ENCODE assay signal across 9 mouse cellular contexts in the genomic region with DNA sequence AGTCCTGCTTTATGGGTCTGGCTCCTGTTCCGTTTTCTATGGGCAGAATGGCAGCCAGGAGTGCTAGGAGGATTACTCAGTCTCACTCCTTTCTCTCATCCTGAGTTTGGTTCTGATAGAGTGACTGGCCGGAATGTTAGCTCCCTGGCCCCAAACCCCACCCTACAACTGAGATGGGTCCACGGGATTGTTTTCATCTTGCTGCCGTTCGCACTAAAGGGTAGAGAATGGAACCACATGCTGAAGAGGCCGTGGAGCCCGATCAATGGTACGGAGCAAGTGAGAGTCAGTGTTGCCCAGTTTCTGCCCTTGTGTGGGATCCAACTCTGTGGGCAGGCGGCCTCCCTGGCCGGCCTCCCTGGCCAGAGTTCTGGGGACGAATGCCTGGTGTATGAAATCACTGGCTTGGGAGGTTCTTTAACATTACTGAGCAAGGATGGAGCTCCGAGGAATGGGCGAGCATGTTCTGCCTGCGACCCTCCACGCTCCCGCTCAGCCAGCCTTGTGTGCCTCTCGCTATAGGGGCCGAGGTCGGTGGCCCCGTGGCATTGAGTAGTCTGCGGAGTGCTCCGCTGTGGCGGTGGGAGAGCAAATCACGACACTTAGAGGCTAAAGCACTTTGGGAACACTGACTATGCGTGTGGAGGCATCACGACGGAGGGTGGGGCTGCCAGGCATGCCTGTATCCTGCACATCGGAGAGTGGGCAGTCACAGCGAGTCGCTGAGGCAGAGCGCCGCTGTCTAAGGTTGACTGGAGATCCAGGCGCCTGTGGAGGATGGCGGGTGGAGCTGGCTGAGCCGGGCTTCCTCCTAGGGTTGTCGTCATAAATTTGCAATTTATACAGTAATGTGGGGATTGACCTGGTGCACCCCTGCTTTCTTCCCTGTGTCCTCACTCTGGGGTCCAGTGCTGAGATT. TPM values are rescaled to one million over a fixed set of nuclear protein-coding genes. Genes with fewer than 3 reads are reported as not detected.
A peak's percentile ranks its signal among the peaks of the same experiment; 100 is the strongest.
DNase-seq lines count a peak whose midpoint lies in the region; ATAC-seq and TF ChIP-seq lines count a peak whose summit lies in the region.
"Had no signal": no experiment of that assay in that cellular context is flagged by ENCODE, and none has a peak within 500 bp of the region (broad histone marks: within the 10 kb centered on the region; RNA-seq: fewer than 3 reads in every experiment).

No protein-coding gene starts in this region.

- H3K27ac ChIP-seq in hindbrain, embryonic 12.5 days, result no peak overlapping the region
- no peak overlapping the region for H3K27ac ChIP-seq in hindbrain, embryonic 11.5 days (ENCODE audit: low read depth, low read length)
- H3K27ac ChIP-seq in stomach, postnatal 0 days (replicated peaks), result peak overlapping the region; percentile 40; the same call in 1 of the 2 replicates
- H3K27ac ChIP-seq: limb, embryonic 12.5 days had no signal

- TF ChIP-seq EP300 in stomach, postnatal 0 days (optimal IDR thresholded peaks at IDR 0.05), result no peak

- ATAC-seq in hindbrain, embryonic 12.5 days (ENCODE audit: low FRiP score), result peak; percentile 59; the same call in 1 of the 2 replicates
- ATAC-seq in hindbrain, embryonic 11.5 days (ENCODE audit: low FRiP score), result no peak
- no peak for ATAC-seq in stomach, postnatal 0 days (ENCODE audit: low FRiP score, low TSS enrichment)
- ATAC-seq in CD4-positive, CD25-positive, alpha-beta regulatory T cell, adult 4 months, result no peak

- H3K4me1 ChIP-seq in hindbrain, embryonic 12.5 days, result peaks cover 12% of the 10 kb centered on the region
- peaks cover 5% of the 10 kb centered on the region; the same call in 1 of the 2 replicates for H3K4me1 ChIP-seq in hindbrain, embryonic 11.5 days (replicated peaks; ENCODE audit: control insufficient read depth, insufficient read depth, low read length)
- 0 out of 2 replicates have a peak, but pooled peaks cover 6% of the 10 kb centered on the region for H3K4me1 ChIP-seq in stomach, postnatal 0 days (replicated peaks; ENCODE audit: control insufficient read depth, insufficient read depth)

- no peak for DNase-seq in hindbrain, embryonic 11.5 days (ENCODE audit: low spot score)
- DNase-seq in retina, postnatal 1 day, result peak; percentile 16
- no peak for DNase-seq in retina, embryonic 14.5 days (ENCODE audit: low spot score)
- DNase-seq in gastrocnemius, postnatal 36 days, result peak; percentile 65 to 69
- no peak for DNase-seq in stomach, postnatal 0 days (ENCODE audit: low spot score)
- no peak for DNase-seq in B cell, adult 2 months

- WGBS in hindbrain, embryonic 12.5 days, result 73% methylated on average over 36 of the region's 36 CpGs
- WGBS in hindbrain, embryonic 11.5 days, result 74% methylated on average over 36 of the region's 36 CpGs
- 65% methylated on average over 36 of the region's 36 CpGs for WGBS in stomach, postnatal 0 days

- H3K4me3 ChIP-seq in hindbrain, embryonic 12.5 days, result no peak overlapping the region
- no peak overlapping the region for H3K4me3 ChIP-seq in hindbrain, embryonic 11.5 days (ENCODE audit: low read depth, low read length)
- no peak overlapping the region for H3K4me3 ChIP-seq in stomach, postnatal 0 days (ENCODE audit: low read depth, low read length)
- H3K4me3 ChIP-seq: limb, embryonic 12.5 days had no signal

- H3K27me3 ChIP-seq in hindbrain, embryonic 12.5 days, result no peaks in the 10 kb centered on the region
- H3K27me3 ChIP-seq in hindbrain, embryonic 11.5 days (ENCODE audit: control insufficient read depth, insufficient read depth, low read length), result no peaks in the 10 kb centered on the region
- H3K27me3 ChIP-seq in stomach, postnatal 0 days (ENCODE audit: control insufficient read depth, insufficient read depth, low read length), result no peaks in the 10 kb centered on the region
- H3K27me3 ChIP-seq: limb, embryonic 12.5 days had no signal

- H3K9me3 ChIP-seq in hindbrain, embryonic 12.5 days (replicated peaks), result no peaks in the 10 kb centered on the region
- H3K9me3 ChIP-seq in hindbrain, embryonic 11.5 days (ENCODE audit: control insufficient read depth, low read length), result no peaks in the 10 kb centered on the region
- no peaks in the 10 kb centered on the region for H3K9me3 ChIP-seq in stomach, postnatal 0 days (ENCODE audit: control insufficient read depth, low read length)
- H3K9me3 ChIP-seq: limb, embryonic 12.5 days had no signal

- intact Hi-C loops in gastrocnemius, postnatal 36 days (cut with DNase I), result no loop called here

- H3K36me3 ChIP-seq in hindbrain, embryonic 12.5 days, result no peaks in the 10 kb centered on the region
- H3K36me3 ChIP-seq in hindbrain, embryonic 11.5 days (ENCODE audit: control insufficient read depth, insufficient read depth, low read length), result no peaks in the 10 kb centered on the region
- no peaks in the 10 kb centered on the region for H3K36me3 ChIP-seq in stomach, postnatal 0 days (ENCODE audit: control insufficient read depth, insufficient read depth, low read length)
- H3K36me3 ChIP-seq: limb, embryonic 12.5 days had no signal

- no peak for TF ChIP-seq CTCF in stomach, postnatal 0 days (IDR thresholded peaks at IDR 0.05; ENCODE audit: low read depth)

- no peak overlapping the region for H3K9ac ChIP-seq in hindbrain, embryonic 12.5 days
- H3K9ac ChIP-seq in hindbrain, embryonic 11.5 days (ENCODE audit: low read depth, low read length), result no peak overlapping the region
- no peak overlapping the region for H3K9ac ChIP-seq in stomach, postnatal 0 days (ENCODE audit: low read length)
- H3K9ac ChIP-seq: limb, embryonic 12.5 days had no signal

- H3K4me2 ChIP-seq in hindbrain, embryonic 12.5 days (replicated peaks), result no peak overlapping the region
- H3K4me2 ChIP-seq in hindbrain, embryonic 11.5 days (replicated peaks; ENCODE audit: low read depth, low read length), result no peak overlapping the region
- no peak overlapping the region for H3K4me2 ChIP-seq in stomach, postnatal 0 days (replicated peaks; ENCODE audit: low read depth)
- H3K4me2 ChIP-seq: limb, embryonic 12.5 days had no signal

RNA-seq across cellular contexts. Expression of gene Slc12a8, which starts 59.4 kb away (rescaled TPM):
- polyA plus RNA-seq in hindbrain, embryonic 12.5 days (2016; fragmentation: Nextera tagmentation; extraction: Ambion mirVana), result 0.65 and 0.99 TPM in 2 replicates
- 0.99 and 1.2 TPM in 2 replicates for polyA plus RNA-seq in hindbrain, embryonic 11.5 days (2014; fragmentation: Nextera tagmentation; extraction: Ambion mirVana)
- under 1 TPM in 1 of 2 experiments, not detected in 1; 0.26 TPM for total RNA-seq in gastrocnemius, postnatal 36 days (2021)
- 3.0 and 4.0 TPM in 2 replicates for polyA plus RNA-seq in stomach, postnatal 0 days (2015; fragmentation: Nextera tagmentation; extraction: Ambion mirVana)
- polyA plus RNA-seq in CD4-positive, CD25-positive, alpha-beta regulatory T cell, adult 4 months (2017; shearing (Covaris generic)), result 1 to 10 TPM; 5.0 to 7.0 TPM

Comparison
In these comparisons a context has a peak if more than half of its experiments do, and no peak if none do; other contexts are left out.
1. DNase-seq: peak in retina, postnatal 1 day (single experiment) and gastrocnemius, postnatal 36 days (2 of 2); none in hindbrain, embryonic 11.5 days (single experiment), retina, embryonic 14.5 days (single experiment), stomach, postnatal 0 days (single experiment) and B cell, adult 2 months (0 of 2).